Mouse (Mus musculus): ENCODE data around the gene Olfr397.

DNA sequence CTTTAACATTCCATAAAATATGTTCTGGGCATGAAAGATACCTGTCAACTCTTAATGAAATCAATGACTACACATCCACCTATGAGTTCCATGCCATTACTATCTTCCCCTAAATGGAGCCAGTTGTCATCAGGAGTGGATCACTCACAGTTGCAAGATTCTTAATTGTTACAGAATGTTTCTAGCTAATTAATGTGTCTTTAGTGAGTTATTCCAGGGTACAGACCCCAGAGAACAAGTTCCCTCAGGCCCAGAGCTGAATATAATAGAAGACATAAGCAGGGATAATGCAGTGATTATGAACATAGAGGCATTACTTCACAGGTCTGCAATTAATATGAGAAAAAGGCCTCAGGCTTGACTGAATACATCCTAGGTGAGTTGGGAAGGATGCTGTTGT lies 24.2 kb upstream of the Olfr397 start, which contains the start of gene Olfr23:
- TF ChIP-seq GATA1 (IDR thresholded peaks at IDR 0.05; ENCODE audit: low read length) (no peak), TAL1 (IDR thresholded peaks at IDR 0.05; ENCODE audit: low read length) (no peak)
